Mouse (Mus musculus) 416B (cell line): ENCODE data around the gene Ebna1bp2.

ENCODE experiments used
- DNase-seq: peaks from one replicate; pipeline ENCODE4 v3.0.0; 2011; ENCODE audit warnings: low read depth

Ebna1bp2 gene

DNA sequence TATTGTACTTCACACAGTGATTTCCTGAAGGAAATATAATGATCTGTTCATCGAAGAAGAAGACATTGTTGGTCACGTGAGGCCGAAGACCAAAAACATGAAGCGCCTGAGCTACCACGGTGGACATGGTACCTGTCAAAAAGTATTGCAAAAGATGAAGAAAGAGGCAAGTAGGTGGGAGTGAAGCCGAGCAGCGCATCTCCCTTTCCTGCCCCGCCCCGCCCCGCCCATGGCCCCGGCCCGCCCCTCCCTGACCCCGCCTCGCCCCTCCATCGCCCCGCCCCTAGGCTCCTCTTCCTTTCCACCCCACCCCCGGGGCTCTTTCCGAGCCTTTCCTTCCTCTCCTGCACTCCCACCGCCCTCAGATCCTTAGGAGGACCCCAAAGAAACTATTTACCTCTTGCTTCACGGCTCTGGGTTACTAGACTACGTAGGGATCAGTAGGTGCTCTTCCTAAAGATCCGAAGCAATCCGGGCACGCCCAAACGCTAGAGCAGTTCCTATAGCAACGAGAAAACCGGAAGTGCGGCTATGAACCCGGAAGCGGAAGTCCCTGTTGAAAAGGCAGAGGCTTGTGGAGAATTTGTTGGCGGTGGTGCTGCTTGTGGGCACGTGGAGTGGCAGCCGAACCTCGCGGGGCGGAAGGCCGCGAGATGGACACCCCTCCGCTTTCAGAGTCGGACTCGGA, at the start of gene Ebna1bp2, which contains the start of gene Cfap57:
TSS of gene Ebna1bp2 (plus strand) at position 521 of the 688 bp plus-strand sequence.
TSS of gene Cfap57 (minus strand) at position 499 of the 688 bp plus-strand sequence.
- peak; percentile 97 for DNase-seq

DNA sequence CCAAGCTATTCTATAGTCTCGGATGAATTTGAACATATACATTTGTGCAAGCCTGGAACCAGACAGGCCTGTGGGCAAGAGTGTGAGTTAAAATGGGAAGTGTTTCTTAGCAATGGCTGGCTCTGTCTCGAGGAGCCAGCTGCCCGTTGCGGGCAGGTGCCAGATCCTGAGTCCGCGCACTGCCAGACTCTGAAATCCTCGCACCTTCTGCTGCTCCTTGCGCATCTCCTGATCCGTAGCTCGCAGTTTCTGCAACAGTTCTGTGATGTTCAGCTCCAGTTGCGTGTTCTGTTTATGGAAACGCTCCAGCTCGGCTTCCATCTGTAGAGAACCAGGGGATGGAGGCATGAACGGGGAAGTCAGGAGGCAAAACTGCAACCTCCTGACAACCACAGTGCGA, 49.2 kb upstream of the Ebna1bp2 start:
- DNase-seq, result no peak

DNA sequence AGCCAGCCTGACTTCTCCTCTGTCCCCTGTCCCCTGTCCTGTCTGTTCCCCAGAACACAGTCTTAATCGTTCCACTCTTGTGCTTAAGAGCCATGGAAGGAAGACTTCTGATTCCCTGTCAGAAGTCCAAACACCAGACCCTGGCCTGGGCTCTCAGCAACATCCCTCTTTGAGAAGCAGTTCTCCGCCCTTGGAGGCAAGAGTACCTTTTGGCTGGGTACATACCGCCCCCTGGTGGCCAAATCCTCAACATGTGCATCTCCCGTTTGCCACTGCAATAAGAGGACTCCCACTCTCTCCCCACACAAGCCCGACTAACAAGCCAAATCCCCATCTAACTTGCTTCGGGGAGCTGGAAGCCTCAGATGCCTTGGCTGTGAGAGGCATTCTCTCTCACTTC, 44.5 kb upstream of the Ebna1bp2 start:
- DNase-seq, result peak; percentile 75

DNA sequence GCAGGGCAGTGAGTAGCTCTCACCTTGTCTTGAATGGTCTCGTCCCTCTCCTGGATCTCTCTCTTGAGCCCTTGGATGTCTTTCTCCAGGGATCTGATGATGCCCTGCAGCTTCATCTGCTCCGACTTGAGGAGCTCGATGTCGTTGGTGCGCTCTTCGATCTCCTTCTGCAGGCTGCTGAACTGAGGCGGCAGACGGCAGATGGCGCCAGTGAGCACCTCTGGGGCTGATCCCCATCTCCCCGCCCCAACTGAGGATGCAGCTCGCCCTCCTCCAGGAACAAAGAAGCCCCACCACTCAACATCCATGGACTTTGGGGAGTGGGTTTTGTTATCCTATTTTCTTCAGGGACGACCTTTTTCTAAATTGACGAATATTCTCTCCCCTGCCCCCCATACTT, 41.3 kb upstream of the Ebna1bp2 start:
- peak; percentile 41 for DNase-seq

DNA sequence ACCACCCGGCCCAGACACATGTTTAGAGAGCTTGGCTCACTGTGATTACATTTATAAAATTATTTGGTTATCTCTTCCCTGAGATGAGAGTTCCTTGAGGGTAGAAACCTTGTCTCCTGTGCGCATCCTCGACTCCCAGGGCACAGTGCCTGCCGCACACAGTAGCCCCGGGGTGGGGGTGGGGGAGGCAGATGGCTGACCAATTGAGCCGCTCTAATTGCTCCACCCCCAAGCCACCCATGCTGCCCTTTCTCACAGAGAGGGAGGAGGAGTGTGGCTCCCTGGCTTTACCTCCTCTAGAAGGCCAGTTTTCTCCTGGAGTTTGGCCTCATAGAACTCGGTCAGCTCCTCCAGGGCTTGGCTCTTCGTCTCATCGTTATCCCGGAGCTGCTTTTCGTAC, 39.1 kb upstream of the Ebna1bp2 start:
- no peak for DNase-seq

DNA sequence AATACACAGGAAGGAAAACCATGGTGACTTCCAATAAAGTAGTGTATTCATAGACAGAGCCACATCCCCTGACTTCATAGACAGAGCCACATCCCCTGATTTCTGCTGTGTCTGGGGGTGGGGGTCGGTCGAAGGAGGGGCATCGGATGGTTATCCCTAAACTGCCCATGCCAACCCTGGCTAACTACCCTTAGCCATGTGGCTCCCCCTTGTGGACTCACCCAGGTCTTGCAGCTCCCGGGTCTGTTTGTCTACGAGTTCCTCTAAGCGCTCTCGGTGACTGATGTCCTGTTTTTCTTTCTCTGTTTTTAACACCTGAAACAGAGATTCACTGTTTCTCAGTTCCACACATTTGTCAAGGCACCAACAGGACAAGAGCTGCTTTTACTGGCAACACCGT, 38.0 kb upstream of the Ebna1bp2 start:
- peak; percentile 24 for DNase-seq

DNA sequence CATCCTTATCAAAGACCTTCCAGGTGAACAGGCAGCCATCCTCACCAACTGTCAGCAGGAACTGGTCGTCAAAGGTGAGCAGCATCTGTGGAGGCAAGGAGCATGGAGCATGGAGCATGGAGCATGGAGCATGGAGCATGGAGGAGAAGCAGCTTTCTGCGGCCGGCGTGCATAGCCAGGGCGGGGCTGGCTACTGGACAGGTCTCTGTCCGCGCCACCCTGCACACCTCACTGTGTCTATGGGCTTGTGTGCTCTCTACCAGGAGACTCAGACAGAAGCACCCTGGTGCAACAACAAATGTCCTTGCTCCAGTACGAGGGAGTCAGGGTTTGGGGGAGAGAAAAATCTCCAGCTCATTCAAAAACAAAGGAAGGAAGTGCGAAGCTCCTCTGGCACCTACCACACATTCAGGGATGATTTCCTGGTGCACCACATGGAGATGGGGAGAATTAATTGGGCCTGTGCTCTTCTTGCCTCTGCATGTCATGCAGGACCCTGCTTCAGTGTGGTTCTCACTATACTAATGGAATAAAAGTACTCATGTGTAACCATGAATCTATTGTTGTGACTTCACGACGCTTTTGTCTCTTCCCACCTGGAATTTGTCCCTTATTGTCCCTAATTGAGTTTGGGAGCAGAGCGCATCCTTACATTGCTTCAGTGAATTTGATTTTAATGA, 31.4 kb upstream of the Ebna1bp2 start:
- no peak for DNase-seq

DNA sequence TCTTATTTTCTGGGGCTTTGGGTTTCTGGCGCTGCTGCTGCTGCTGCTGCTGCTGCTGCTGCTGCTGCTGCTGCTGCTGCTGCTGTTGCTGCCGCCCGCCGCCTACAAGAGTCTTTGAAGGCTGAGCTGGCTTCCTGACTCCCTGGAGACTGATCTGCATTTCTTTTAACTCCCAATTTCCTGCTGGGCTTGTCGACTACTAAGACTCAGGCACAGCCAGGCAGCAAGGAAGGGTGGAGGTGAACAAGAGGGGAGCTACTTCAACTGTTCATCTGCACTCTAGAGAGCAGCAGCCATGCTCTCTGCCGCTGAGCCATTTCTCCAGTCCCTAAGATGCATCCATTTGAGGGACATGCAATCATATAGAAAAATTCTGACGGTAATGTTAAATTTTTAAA, 30.9 kb upstream of the Ebna1bp2 start:
- DNase-seq, result no peak

DNA sequence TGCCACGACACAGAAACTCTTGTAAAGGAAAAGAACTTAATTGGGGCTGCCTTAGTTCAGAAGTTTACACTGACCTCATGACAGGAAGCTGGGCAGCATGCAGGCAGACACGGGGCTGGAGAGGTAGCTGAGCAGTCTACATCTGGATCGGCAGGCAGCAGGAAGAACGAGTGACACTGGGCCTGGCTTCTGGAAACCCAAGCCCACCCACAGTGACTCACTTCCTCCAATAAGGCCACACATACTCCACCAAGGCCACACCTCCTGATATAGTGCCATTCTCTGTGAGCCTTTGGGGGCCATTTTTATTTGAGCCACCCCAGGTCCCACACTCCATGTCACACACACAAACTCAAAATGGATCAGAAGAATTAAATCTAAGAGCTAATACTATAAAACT, 16.5 kb upstream of the Ebna1bp2 start:
- DNase-seq, result peak; percentile 68

DNA sequence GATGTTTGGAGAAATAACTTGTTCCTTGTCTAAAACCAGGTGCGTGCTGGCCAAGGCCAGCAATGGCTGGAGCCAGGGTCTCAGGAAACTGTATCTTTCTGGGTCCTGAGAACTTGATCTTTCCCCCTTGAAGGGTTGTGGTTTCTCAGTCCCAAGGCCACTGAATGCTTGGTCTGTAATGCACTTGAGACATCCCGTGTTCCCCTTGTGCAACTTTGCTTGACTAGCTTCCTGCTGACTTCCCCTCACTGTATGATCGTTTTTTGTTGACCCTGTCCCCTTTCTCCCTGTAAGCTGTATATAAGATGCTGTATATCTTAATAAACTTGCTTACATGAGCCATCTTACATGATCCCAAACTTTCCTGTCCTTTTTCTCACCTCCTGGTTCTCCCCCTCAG, 10.8 kb upstream of the Ebna1bp2 start:
- peak; percentile 90 for DNase-seq

DNA sequence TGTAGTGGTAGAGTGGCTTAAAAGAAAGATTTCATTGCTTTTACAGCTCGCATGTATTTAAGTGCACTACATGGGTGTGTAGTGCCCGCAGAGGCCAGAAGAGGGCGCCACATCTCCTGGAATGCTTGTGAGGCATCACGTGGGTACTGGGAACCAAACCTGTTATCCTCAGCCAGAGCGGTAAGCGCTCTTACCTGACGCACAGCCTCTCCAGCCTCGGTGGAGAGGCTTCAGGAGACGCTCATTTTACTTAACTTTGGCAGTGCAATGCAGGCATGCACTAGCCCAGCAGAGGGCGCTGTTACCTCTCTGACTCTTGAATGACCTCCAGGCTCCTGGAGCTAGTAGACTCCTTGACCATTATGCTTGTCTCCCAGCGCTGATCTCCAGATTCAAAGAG, 8.0 kb upstream of the Ebna1bp2 start:
- DNase-seq, result peak; percentile 74

DNA sequence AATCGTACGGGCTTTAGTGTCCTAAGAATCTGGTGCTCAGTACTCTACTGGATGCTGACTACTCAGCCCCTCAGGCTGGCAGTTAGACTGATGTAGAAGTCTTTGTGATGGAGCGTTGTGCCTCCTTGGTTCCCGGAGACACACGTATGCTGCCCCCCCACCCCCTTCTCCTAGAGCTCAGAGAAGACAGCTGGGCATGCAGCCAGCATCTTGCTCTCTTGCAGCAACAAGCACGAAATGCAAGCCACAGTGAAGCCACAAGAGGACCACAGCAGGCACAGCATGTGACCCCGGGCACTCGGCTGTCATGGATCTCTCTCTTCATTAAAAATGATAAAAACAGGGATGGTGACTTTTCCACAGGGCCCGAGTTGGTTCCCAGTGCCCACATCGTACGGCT, 5.2 kb upstream of the Ebna1bp2 start:
- peak; percentile 68 for DNase-seq

DNA sequence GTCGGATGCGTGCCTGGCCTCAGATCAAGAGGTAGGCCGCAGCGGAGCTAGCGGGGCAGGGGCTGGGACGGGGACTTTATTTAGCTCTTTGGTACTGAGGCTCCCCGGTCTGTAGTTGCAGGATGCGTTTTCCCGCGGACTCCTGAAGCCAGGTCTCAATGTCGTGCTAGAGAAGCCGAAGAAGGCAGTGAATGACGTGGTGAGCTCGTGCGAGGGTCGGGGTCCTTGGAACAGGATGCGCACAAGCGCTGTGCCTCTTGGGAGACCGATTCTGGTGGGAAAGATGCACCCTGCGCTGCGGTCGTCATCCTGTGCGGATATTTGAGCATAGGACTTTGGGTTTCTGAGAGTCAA, 345 bp downstream of the Ebna1bp2 start:
- DNase-seq, result no peak

DNA sequence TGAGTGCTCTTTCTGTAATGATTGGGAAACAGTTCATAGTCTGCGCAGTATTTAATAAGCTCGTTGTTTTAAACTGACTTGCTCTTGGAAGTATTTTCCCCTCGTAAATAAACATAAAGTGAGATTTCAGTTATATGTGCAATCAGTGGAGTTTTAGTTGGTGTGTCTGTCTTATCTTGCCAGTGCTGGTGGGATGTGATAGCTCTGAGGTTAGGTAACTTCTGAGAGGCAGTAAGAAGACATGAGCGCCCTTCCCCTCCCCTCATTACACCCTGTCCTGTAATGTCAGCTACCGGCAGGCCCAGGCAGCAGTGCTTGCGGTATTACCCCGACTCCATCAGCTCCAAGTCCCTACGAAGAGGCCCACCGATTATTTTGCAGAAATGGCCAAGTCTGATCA, 1.2 kb downstream of the Ebna1bp2 start:
- peak; percentile 14 for DNase-seq

DNA sequence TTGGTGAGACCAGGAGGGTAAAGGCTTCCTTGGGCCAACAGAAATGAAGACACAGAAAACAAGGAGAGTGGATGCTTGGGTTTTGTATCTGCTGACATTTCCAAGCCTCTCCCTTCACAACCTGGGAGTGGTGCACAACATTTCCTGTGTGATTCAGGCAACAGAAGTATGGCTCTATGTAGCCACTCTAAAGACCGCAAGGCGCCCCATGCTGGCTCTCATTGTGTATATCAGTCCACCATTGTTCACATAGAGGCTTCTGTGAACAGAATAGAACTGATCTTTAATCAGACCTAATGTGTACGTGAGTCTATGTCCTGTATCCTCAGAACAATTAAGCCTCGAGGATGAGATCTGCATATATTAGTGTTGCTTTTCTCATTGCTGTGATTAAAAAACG, 9.7 kb downstream of the Ebna1bp2 start:
- no peak for DNase-seq

DNA sequence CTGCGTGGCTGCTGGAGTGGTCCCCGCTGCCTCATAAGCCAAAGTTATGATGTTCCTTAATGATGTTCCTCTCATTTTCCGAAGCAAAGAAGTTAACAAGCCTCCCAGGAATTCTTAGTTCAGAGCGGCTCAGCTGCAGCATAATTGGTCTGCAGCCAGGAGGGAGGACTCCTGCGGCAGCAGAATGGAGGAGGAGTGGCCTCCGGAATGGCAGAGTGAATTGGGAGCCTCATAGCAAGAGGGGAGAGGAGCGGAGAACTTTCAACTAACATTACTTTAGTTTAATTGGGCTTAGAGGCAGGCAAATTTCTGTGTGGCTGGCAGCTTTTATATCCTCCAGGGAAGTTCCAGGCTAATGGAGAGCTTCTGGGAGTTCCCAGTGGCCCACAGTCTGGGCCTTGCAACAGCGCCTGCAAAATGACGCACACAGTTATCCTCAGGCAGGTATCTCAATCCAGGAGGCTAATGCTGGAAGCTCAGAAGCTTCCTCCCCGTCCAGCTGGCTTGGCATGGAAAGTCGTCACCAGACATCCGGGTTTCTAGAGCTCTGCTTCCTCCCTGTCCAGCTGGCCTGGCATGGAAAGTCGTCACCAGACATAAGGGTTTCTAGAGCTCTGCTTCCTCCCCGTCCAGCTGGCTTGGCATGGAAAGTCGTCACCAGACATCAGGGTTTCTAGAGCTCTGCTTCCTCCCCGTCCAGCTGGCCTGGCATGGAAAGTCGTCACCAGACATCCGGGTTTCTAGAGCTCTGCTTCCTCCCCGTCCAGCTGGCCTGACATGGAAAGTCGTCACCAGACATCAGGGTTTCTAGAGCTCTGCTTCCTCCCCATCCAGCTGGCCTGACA, 22.0 kb downstream of the Ebna1bp2 start:
- DNase-seq, result no peak

DNA sequence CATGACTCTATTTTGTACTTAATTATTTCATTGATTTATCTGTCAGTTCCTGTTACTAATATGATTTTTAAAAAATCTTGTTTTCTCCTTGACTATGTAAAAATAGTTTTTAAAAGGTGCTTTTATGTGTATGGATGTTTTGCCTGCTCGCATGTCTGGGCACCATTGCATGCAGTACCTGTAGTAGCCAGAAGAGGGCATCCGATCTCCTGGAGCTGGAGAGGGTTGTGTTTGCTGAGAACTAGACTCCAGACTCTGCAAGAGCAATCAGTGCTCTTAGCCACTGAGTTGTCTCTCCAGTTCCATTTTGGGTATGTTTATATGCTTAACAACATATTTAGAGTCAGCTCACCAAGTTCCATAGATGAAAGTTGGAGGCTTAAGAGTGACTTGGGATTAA, 24.6 kb downstream of the Ebna1bp2 start:
- DNase-seq, result peak; percentile 64

DNA sequence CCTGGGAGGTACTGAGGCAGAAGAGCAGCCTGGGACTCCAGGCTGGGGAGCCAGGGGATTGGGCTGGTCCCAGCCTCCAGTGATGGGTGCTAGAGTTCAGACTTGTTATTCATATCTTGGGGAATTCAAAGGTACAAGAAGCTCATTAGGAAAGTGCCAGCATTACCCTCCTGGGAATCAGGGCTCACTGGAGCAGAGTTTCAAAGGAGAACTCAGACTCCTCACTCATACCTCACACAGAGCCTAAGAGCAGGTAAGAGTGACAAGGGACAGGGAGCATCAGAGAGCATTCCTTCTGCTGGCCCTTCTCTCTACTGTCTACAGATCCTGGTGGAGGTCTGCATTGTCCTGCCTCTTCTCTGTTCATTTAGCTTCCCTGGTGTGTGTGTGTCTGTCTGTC, 38.1 kb downstream of the Ebna1bp2 start, which contains the start of gene Olfr62:
TSS of gene Olfr62 (plus strand) at position 301 of the 400 bp plus-strand sequence.
- no peak for DNase-seq
